7 mouse cellular contexts compared by ENCODE assay signal in the genomic region with DNA sequence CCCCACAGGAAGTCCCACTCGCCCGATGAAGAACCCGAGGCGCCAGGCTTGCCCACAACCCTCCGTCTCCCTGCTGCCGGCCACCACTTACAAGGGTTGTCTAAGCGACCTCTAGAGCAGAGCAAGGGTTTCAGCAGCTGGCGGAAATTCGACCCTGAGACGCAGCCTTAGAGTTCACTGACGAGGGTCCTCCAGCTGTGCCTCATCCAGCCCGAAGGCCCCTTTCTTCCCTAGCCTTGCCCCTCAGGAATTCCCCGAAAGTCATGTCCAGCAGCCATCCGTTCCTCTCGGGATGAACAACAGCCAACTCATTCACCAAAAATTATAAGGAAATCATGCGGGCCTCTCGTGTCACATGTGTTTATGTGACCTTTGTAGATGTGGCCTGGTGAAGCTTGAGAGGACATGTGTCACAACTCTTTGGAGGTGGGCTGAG. TPM values are rescaled to one million over a fixed set of nuclear protein-coding genes. Genes with fewer than 3 reads are reported as not detected.
A peak's percentile ranks its signal among the peaks of the same experiment; 100 is the strongest.
DNase-seq lines count a peak whose midpoint lies in the region; ATAC-seq lines count a peak whose summit lies in the region.

No protein-coding gene starts in this region.

- DNase-seq in lung, adult 18-20 months = no peak
- no peak for DNase-seq in forebrain, embryonic 11.5 days (ENCODE audit: low spot score)
- no peak for DNase-seq in frontal cortex, postnatal 25 days (ENCODE audit: low spot score in 2 of 2)
- DNase-seq in ovary, postnatal 14 days (ENCODE audit: low spot score) = no peak

- no peaks in the 10 kb centered on the region for H3K9me3 ChIP-seq in lung, embryonic 16.5 days (ENCODE audit: control insufficient read depth, low read length)
- H3K9me3 ChIP-seq in forebrain, embryonic 11.5 days (ENCODE audit: control insufficient read depth, low read length) = no peaks in the 10 kb centered on the region
- H3K9me3 ChIP-seq in limb, embryonic 13.5 days = no peaks in the 10 kb centered on the region
- H3K9me3 ChIP-seq in neural tube, embryonic 14.5 days (ENCODE audit: control insufficient read depth, low read length) = no peaks in the 10 kb centered on the region

- ATAC-seq in lung, embryonic 16.5 days (ENCODE audit: low read depth) = peak; percentile 66
- ATAC-seq in forebrain, embryonic 11.5 days (replicated peaks; ENCODE audit: low FRiP score) = peak; percentile 41
- peak; percentile 54 for ATAC-seq in limb, embryonic 13.5 days (ENCODE audit: low FRiP score, low read depth)
- ATAC-seq in neural tube, embryonic 14.5 days (ENCODE audit: low read depth) = peak; percentile 55; the same call in 1 of the 2 replicates

- peak overlapping the region; percentile 46; the same call in 1 of the 2 replicates for H3K9ac ChIP-seq in lung, embryonic 16.5 days (ENCODE audit: low read length)
- H3K9ac ChIP-seq in forebrain, embryonic 11.5 days (ENCODE audit: low read length) = peak overlapping the region; percentile 37
- peak overlapping the region; percentile 15; the same call in 1 of the 2 replicates for H3K9ac ChIP-seq in limb, embryonic 13.5 days
- no peak overlapping the region for H3K9ac ChIP-seq in neural tube, embryonic 14.5 days (replicated peaks; ENCODE audit: low read depth, low read length)

- peak overlapping the region; percentile 60 for H3K4me2 ChIP-seq in lung, embryonic 16.5 days (ENCODE audit: low read depth, low read length)
- peak overlapping the region; percentile 95 for H3K4me2 ChIP-seq in forebrain, embryonic 11.5 days (ENCODE audit: low read depth, low read length, severe bottlenecking)
- H3K4me2 ChIP-seq in limb, embryonic 13.5 days (replicated peaks) = peak overlapping the region; percentile 68
- H3K4me2 ChIP-seq in neural tube, embryonic 14.5 days (ENCODE audit: low read depth, low read length) = peak overlapping the region; percentile 75

- no peaks in the 10 kb centered on the region for H3K27me3 ChIP-seq in lung, embryonic 16.5 days (ENCODE audit: control insufficient read depth, insufficient read depth, low read depth, low read length)
- H3K27me3 ChIP-seq in forebrain, embryonic 11.5 days (ENCODE audit: control insufficient read depth, insufficient read depth, low read length) = no peaks in the 10 kb centered on the region
- no peaks in the 10 kb centered on the region for H3K27me3 ChIP-seq in limb, embryonic 13.5 days
- H3K27me3 ChIP-seq in neural tube, embryonic 14.5 days (ENCODE audit: control insufficient read depth, insufficient read depth, low read length) = no peaks in the 10 kb centered on the region

- WGBS in lung, embryonic 16.5 days = 7% methylated on average over 17 of the region's 17 CpGs
- 13% methylated on average over 17 of the region's 17 CpGs for WGBS in forebrain, embryonic 11.5 days
- WGBS in limb, embryonic 13.5 days = 11% methylated on average over 17 of the region's 17 CpGs
- WGBS in neural tube, embryonic 14.5 days = 13% methylated on average over 17 of the region's 17 CpGs

- no peaks in the 10 kb centered on the region for H3K36me3 ChIP-seq in lung, embryonic 16.5 days (ENCODE audit: control insufficient read depth, insufficient read depth, low read length)
- no peaks in the 10 kb centered on the region for H3K36me3 ChIP-seq in forebrain, embryonic 11.5 days (ENCODE audit: control insufficient read depth, insufficient read depth, low read length)
- H3K36me3 ChIP-seq in limb, embryonic 13.5 days = no peaks in the 10 kb centered on the region
- no peaks in the 10 kb centered on the region for H3K36me3 ChIP-seq in neural tube, embryonic 14.5 days (ENCODE audit: control insufficient read depth, insufficient read depth, low read length)

- H3K27ac ChIP-seq in lung, embryonic 16.5 days (ENCODE audit: low read length) = peak overlapping the region; percentile 91
- H3K27ac ChIP-seq in forebrain, embryonic 11.5 days (ENCODE audit: low read depth, low read length) = no peak overlapping the region
- no peak overlapping the region for H3K27ac ChIP-seq in limb, embryonic 13.5 days
- no peak overlapping the region for H3K27ac ChIP-seq in neural tube, embryonic 14.5 days (ENCODE audit: low read depth, low read length)

- peak overlapping the region; percentile 87 for H3K4me3 ChIP-seq in lung, embryonic 16.5 days (ENCODE audit: low read length)
- peak overlapping the region; percentile 62 for H3K4me3 ChIP-seq in forebrain, embryonic 11.5 days (ENCODE audit: low read depth, low read length)
- H3K4me3 ChIP-seq in limb, embryonic 13.5 days = peak overlapping the region; percentile 95
- H3K4me3 ChIP-seq in neural tube, embryonic 14.5 days (ENCODE audit: low read depth, low read length) = peak overlapping the region; percentile 88

- peaks cover 14% of the 10 kb centered on the region for H3K4me1 ChIP-seq in lung, embryonic 16.5 days (replicated peaks; ENCODE audit: control insufficient read depth, insufficient read depth, low read length)
- H3K4me1 ChIP-seq in forebrain, embryonic 11.5 days (replicated peaks; ENCODE audit: control insufficient read depth, insufficient read depth, low read length) = peaks cover 3% of the 10 kb centered on the region; the same call in 1 of the 2 replicates
- H3K4me1 ChIP-seq in limb, embryonic 13.5 days = peaks cover 16% of the 10 kb centered on the region
- peaks cover 5% of the 10 kb centered on the region; the same call in 1 of the 2 replicates for H3K4me1 ChIP-seq in neural tube, embryonic 14.5 days (ENCODE audit: control insufficient read depth, insufficient read depth, low read length)

RNA-seq across cellular contexts. Expression of a gene that starts 0.5 kb away (rescaled TPM):
- polyA plus RNA-seq in lung, embryonic 16.5 days (2015; fragmentation: Nextera tagmentation; extraction: Ambion mirVana) = 5.5 and 5.8 TPM in 2 replicates
- polyA plus RNA-seq in forebrain, embryonic 11.5 days (2014; fragmentation: Nextera tagmentation; extraction: Ambion mirVana) = 5.6 and 7.9 TPM in 2 replicates
- 6.8 and 7.6 TPM in 2 replicates for polyA plus RNA-seq in limb, embryonic 13.5 days (2015; fragmentation: Nextera tagmentation; extraction: Ambion mirVana)
- polyA plus RNA-seq in neural tube, embryonic 14.5 days (2014; fragmentation: Nextera tagmentation; extraction: Ambion mirVana) = 7.4 and 7.6 TPM in 2 replicates
